Mouse (Mus musculus) midbrain, embryonic 11.5 days (tissue): Measurements from ENCODE around the gene Tspyl3. TPM values are rescaled to one million over a fixed set of nuclear protein-coding genes. Genes with fewer than 3 reads are reported as not detected.

ENCODE experiments used
- ATAC-seq: fragments of 200-750 bp; cut with Nextera tagmentation; 2 replicates; pipeline ENCODE4 v1.8.0; 2017; ENCODE audit warnings: moderate TSS enrichment, moderate library complexity; ENCODE audit not compliant: low FRiP score
- DNase-seq: peaks from one replicate; pipeline ENCODE4 v3.0.0; 2015; ENCODE audit warnings: low spot score; ENCODE audit errors: missing footprints
- H3K27ac ChIP-seq: fragments of 300-500 bp; sonication (generic); 2 replicates; pipeline ENCODE4 v1.5.1; 2014; ENCODE audit warnings: low read depth, low read length
- H3K27me3 ChIP-seq: fragments of 300-500 bp; sonication (generic); 2 replicates; pipeline ENCODE4 v1.6.1; 2014; ENCODE audit warnings: mild to moderate bottlenecking, low read length, moderate library complexity, mixed read lengths; ENCODE audit not compliant: control insufficient read depth, insufficient read depth
- H3K36me3 ChIP-seq: fragments of 300-500 bp; sonication (generic); 2 replicates; pipeline ENCODE4 v1.6.1; 2014; ENCODE audit warnings: mild to moderate bottlenecking, low read length, moderate library complexity, mixed read lengths; ENCODE audit not compliant: control insufficient read depth, insufficient read depth
- H3K4me1 ChIP-seq: fragments of 300-500 bp; sonication (generic); 2 replicates; pipeline ENCODE4 v1.6.1; 2014; ENCODE audit warnings: low read length; ENCODE audit not compliant: control insufficient read depth, insufficient read depth
- H3K4me2 ChIP-seq: fragments of 300-500 bp; sonication (generic); 2 replicates; pipeline ENCODE4 v1.6.1; 2014; ENCODE audit warnings: mild to moderate bottlenecking, moderate library complexity
- H3K4me3 ChIP-seq: fragments of 300-500 bp; sonication (generic); 2 replicates; pipeline ENCODE4 v1.5.1; 2014; ENCODE audit warnings: low read depth, low read length
- H3K9ac ChIP-seq: fragments of 300-500 bp; sonication (generic); 2 replicates; pipeline ENCODE4 v1.6.1; 2014; ENCODE audit warnings: low read length
- H3K9me3 ChIP-seq: fragments of 300-500 bp; sonication (generic); 2 replicates; pipeline ENCODE4 v1.6.1; 2016; ENCODE audit warnings: low read length; ENCODE audit not compliant: control insufficient read depth
- WGBS: fragments of 180-500 bp; shearing (Covaris S2); extraction: QIAGEN DNeasy Blood & Tissue Kit; methylation state at CpG from one replicate; pipeline ENCODE4 v1.1.7; 2014; 5-methylcytosine and 5-hydroxymethylcytosine counted together
- polyA plus RNA-seq: library from polyadenylated mRNA; unstranded; fragments of >200 nt; fragmentation: Nextera tagmentation; extraction: Ambion mirVana; gene quantifications from 2 replicates; pipeline ENCODE4 v1.2.1, GENCODE M21; 2014

The Tspyl3 gene
- polyA plus RNA-seq, 1 experiment from 2014 or later = 6.2 TPM

DNA sequence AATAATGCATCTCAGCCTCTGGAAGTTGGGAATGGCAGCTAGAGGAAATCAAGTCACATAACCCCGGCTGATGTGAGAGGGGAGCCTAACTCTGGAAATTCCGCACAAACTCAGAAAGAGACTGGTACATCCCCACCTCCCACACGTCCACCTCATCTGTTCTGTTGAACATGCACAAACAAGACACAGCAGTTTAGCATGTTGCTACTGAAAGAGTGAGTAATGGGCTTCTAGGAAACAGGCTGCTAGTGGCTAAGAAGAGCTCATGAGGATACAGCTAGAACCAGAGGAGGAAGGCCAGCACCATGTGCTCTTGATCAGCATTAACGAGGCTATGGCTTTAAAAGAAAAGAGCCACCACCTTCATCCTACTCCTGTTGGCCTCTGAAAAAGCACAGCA, 12.7 kb upstream of the Tspyl3 start:
- Histone ChIP-seq H3K9ac (no peak overlapping the region), H3K4me2 (no peak overlapping the region), H3K4me1 (peaks cover 22% of the 10 kb centered on the region), H3K36me3 (peaks cover 10% of the 10 kb centered on the region; the same call in 1 of the 2 replicates), H3K27ac (no peak overlapping the region), H3K27me3 (no peaks in the 10 kb centered on the region), H3K9me3 (no peaks in the 10 kb centered on the region), H3K4me3 (no peak overlapping the region)
- DNase-seq (no peak), ATAC-seq (no peak)
- 70% methylated on average over 4 of the region's 4 CpGs for WGBS

- H3K4me2 ChIP-seq = no peak overlapping the region
- no peak overlapping the region for H3K4me3 ChIP-seq
- peaks cover 14% of the 10 kb centered on the region for H3K36me3 ChIP-seq
- WGBS = 82% methylated on average over 4 of the region's 4 CpGs
- H3K9ac ChIP-seq = no peak overlapping the region
- no peaks in the 10 kb centered on the region for H3K27me3 ChIP-seq
- H3K4me1 ChIP-seq = peaks cover 18% of the 10 kb centered on the region
- no peaks in the 10 kb centered on the region for H3K9me3 ChIP-seq
- ATAC-seq (no peak), DNase-seq (no peak)
- no peak overlapping the region for H3K27ac ChIP-seq
These were observed 12.0 kb upstream of the Tspyl3 start for GRCm38 (mm10) chr2:153237193-153237592.

GRCm38 (mm10) chr2:153228523-153228922, 3.3 kb upstream of the Tspyl3 start:
- Histone ChIP-seq H3K36me3 (peaks cover 33% of the 10 kb centered on the region), H3K9ac (no peak overlapping the region), H3K9me3 (no peaks in the 10 kb centered on the region), H3K4me2 (no peak overlapping the region), H3K27me3 (no peaks in the 10 kb centered on the region), H3K27ac (no peak overlapping the region), H3K4me1 (peaks cover 11% of the 10 kb centered on the region), H3K4me3 (no peak overlapping the region)
- ATAC-seq (no peak), DNase-seq (peak; percentile 37)
- WGBS = 91% methylated on average over 5 of the region's 5 CpGs

- Histone ChIP-seq H3K27ac (no peak overlapping the region), H3K4me2 (no peak overlapping the region), H3K9ac (no peak overlapping the region), H3K4me1 (peaks cover 11% of the 10 kb centered on the region), H3K36me3 (peaks cover 33% of the 10 kb centered on the region), H3K9me3 (no peaks in the 10 kb centered on the region), H3K27me3 (no peaks in the 10 kb centered on the region), H3K4me3 (no peak overlapping the region)
- DNase-seq (no peak), ATAC-seq (no peak)
- 92% methylated on average over 4 of the region's 4 CpGs for WGBS
These were observed 2.7 kb upstream of the Tspyl3 start for GRCm38 (mm10) chr2:153227959-153228358.

DNA sequence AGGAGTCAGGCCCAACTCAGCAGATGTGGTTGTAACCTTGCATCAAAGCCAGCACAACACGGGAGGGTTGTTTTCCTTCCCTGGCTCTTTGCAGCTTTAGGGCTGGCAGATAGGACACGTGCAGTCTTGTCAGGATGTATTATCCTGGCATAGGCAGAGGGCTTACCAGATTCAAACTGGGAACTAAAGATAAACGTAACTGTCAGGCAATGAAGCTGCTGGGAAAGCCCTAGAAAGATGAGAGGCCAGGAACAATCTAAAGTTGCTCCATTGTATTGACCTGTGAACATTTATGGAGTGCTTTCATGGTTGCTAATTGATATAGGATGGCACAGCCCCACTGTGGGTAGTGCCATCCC, 333 bp upstream of the Tspyl3 start:
- Histone ChIP-seq H3K4me2 (peak overlapping the region; percentile 73), H3K4me3 (no peak overlapping the region; the same call in 1 of the 2 replicates), H3K27me3 (no peaks in the 10 kb centered on the region), H3K4me1 (peaks cover 11% of the 10 kb centered on the region), H3K27ac (no peak overlapping the region), H3K36me3 (peaks cover 13% of the 10 kb centered on the region), H3K9ac (peak overlapping the region; percentile 82), H3K9me3 (no peaks in the 10 kb centered on the region)
- ATAC-seq (no peak; the same call in 1 of the 2 replicates), DNase-seq (no peak)
- WGBS = 7% methylated on average over 3 of the region's 3 CpGs

GRCm38 (mm10) chr2:153222566-153222965, 2.7 kb downstream of the Tspyl3 start:
- no peaks in the 10 kb centered on the region for H3K36me3 ChIP-seq
- no peaks in the 10 kb centered on the region for H3K9me3 ChIP-seq
- H3K27me3 ChIP-seq = no peaks in the 10 kb centered on the region
- no peak overlapping the region for H3K27ac ChIP-seq
- H3K4me2 ChIP-seq = no peak overlapping the region
- 93% methylated on average over 2 of the region's 2 CpGs for WGBS
- no peak for ATAC-seq
- no peak for DNase-seq
- H3K9ac ChIP-seq = no peak overlapping the region
- peaks cover 11% of the 10 kb centered on the region for H3K4me1 ChIP-seq
- no peak overlapping the region for H3K4me3 ChIP-seq

DNA sequence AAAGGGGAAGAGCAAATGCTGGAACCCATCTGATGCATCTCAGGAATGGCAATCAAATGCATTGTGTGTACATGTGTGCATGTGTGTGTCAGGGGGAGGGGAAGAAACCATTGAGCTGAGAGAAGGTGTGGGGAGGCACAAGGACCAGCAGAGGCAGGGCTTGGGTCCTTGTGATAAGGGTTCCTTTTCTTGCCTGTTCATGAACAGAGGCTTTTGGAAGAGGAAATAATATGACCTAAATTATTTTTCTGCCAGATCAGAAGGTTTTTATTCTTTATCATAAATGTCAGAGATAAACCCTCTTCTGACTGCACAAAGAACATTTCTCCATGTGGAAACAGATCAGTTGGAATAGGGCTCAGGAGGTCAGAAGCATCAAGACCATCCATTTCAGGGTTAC, 3.1 kb downstream of the Tspyl3 start:
- no peak overlapping the region for H3K4me3 ChIP-seq
- H3K27ac ChIP-seq = no peak overlapping the region
- DNase-seq (no peak), ATAC-seq (no peak)
- H3K9me3 ChIP-seq = no peaks in the 10 kb centered on the region
- H3K27me3 ChIP-seq = no peaks in the 10 kb centered on the region
- H3K9ac ChIP-seq = no peak overlapping the region
- H3K36me3 ChIP-seq = no peaks in the 10 kb centered on the region
- H3K4me1 ChIP-seq = peaks cover 11% of the 10 kb centered on the region
- no peak overlapping the region for H3K4me2 ChIP-seq

DNA sequence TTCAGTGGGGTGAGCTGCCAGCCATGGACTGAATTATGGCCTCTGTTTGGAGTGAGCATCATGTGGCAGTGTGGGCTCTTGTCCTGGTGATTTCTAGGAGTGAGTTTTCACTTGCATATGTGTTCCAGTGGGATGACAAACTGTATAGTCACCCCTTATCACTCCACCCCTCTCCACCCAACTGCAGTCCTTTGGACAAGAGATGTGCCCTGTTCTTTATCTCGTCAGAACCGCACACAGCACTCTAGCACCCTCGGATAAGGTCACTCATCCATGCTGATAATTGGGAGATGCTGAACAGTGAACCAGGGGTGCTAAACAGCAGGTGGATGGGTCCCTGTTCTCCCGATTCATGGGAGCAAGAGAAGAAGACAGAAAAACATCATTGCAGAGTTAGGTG, 3.6 kb downstream of the Tspyl3 start:
- ATAC-seq = no peak
- Histone ChIP-seq H3K9ac (no peak overlapping the region), H3K4me2 (no peak overlapping the region), H3K27ac (no peak overlapping the region), H3K9me3 (no peaks in the 10 kb centered on the region), H3K36me3 (no peaks in the 10 kb centered on the region), H3K27me3 (no peaks in the 10 kb centered on the region), H3K4me1 (peaks cover 11% of the 10 kb centered on the region), H3K4me3 (no peak overlapping the region)
- DNase-seq = no peak
- 88% methylated on average over 4 of the region's 4 CpGs for WGBS

GRCm38 (mm10) chr2:153218516-153218915, 6.7 kb downstream of the Tspyl3 start:
- WGBS = 80% methylated on average over 3 of the region's 3 CpGs
- Histone ChIP-seq H3K27ac (no peak overlapping the region), H3K9me3 (no peaks in the 10 kb centered on the region), H3K4me2 (no peak overlapping the region), H3K4me1 (no peaks in the 10 kb centered on the region), H3K4me3 (no peak overlapping the region), H3K9ac (no peak overlapping the region), H3K27me3 (no peaks in the 10 kb centered on the region), H3K36me3 (no peaks in the 10 kb centered on the region)
- DNase-seq (no peak), ATAC-seq (no peak)

DNA sequence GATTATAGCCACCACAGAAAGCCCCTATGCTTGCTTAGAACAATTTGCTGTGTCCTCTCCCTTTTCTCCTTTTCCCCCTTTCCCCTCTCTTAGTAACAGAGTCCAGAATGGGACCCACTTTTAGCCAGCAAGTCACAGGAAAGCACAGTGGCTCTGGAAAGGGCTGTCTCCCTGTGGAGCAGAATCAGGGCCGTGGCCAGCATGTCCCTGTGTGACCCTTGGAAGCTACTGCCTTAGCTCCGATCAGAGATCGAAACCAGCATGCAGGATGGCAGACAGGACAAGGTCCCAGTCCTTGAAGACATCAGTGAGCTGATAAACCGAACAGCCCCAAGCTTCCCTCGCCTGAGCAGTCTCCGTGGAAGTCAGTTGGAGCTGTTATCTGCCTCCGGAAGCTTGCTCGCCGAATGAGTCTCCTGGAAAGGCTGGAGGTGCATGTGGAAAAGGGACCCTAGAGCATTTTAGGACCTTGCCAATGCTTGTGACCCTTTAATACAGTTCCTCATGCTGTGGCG, 7.4 kb downstream of the Tspyl3 start:
- Histone ChIP-seq H3K4me2 (no peak overlapping the region), H3K27me3 (no peaks in the 10 kb centered on the region), H3K4me3 (no peak overlapping the region), H3K4me1 (no peaks in the 10 kb centered on the region), H3K9me3 (no peaks in the 10 kb centered on the region), H3K9ac (no peak overlapping the region), H3K27ac (no peak overlapping the region), H3K36me3 (no peaks in the 10 kb centered on the region)
- DNase-seq (no peak), ATAC-seq (no peak)
- WGBS = 89% methylated on average over 10 of the region's 10 CpGs
